Mouse (Mus musculus) right cerebral cortex, adult 2 months (tissue): ENCODE data around the gene Gucd1.
A peak's percentile ranks its signal among the peaks of the same experiment; 100 is the strongest.
"Not testable (repeated sequence)": the region's sequence is repeated elsewhere in the genome, so short reads cannot be mapped to it uniquely, and the experiment has no call there.

ENCODE experiments used
- DNase-seq, 2 experiments: peaks; one replicate each; pipeline ENCODE4 v3.0.0; 2021 to 2022; ENCODE audit warnings: low spot score in 2 of 2

Gucd1 gene

DNA sequence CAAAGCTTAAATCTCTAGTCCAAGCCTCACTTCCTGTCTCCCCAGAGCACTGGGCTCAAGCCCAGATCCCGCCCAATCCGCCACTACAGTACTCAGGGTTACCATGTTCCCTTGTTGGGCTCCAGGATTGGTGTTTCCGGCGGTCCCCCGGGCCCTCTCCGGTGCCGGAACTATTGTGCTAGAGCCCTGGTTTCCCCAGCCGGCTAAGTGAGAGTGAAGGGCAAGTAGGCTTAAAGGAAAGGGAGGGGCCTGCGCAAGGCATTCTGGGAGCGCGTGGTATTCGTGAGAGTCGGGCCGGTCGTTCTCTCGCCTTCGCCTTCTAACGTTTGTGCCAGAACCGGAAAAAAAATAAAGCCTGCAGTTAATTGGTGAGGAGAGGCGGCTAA lies at the start of gene Gucd1:
Gene Gucd1, minus strand, starts transcription at position 215 of the 386 bp plus-strand sequence.
- DNase-seq, result peak; percentile 98 to 99

GRCm38 (mm10) chr10:75566765-75567164 lies 49.0 kb upstream of the Gucd1 start:
- DNase-seq, result not testable (repeated sequence)

GRCm38 (mm10) chr10:75566321-75566720 lies 48.5 kb upstream of the Gucd1 start:
- no peak for DNase-seq

DNA sequence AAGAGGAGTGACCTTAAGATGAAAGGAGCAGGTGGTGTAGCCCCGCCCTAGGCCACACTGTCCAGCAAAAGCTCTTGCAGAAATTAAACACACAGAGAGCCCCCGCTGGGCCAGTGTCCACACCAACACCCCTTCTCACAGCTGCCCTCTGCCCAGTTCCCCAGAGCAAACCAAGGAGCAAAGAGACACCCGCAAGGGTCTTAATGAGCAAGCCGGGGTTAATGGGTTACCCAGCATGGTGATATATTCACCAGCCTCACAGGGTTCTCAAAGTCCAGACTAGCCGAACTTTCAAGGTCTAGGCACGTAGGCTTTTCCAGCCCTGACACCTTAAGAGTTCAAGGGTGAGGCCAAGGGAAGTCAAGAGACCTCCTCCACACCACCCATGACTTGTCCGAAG lies 48.1 kb upstream of the Gucd1 start:
- DNase-seq, result no peak

DNA sequence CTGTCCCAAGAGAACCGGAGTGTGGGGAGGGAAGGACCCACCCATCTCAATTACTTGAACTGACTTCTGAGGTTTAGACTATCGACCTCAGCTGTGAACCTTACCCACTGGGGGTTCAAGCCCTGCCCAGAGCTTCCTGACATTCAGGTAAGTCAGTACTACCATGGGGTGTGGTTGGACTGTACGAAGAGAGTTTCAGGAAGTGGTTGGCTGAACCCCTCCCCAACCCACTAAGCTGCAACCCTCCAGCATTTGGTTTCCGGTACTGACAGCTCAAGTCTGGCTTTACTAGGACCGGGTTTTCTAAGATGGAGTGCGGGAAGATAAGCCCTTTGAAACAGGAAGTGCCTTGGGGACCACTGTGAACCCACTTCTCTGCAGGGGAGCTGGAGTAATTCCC lies 47.7 kb upstream of the Gucd1 start:
- DNase-seq, result no peak

- no peak for DNase-seq
Observed at GRCm38 (mm10) chr10:75564687-75565265, 47.0 kb upstream of the Gucd1 start.

GRCm38 (mm10) chr10:75562596-75562995 lies 44.8 kb upstream of the Gucd1 start:
- no peak for DNase-seq

DNA sequence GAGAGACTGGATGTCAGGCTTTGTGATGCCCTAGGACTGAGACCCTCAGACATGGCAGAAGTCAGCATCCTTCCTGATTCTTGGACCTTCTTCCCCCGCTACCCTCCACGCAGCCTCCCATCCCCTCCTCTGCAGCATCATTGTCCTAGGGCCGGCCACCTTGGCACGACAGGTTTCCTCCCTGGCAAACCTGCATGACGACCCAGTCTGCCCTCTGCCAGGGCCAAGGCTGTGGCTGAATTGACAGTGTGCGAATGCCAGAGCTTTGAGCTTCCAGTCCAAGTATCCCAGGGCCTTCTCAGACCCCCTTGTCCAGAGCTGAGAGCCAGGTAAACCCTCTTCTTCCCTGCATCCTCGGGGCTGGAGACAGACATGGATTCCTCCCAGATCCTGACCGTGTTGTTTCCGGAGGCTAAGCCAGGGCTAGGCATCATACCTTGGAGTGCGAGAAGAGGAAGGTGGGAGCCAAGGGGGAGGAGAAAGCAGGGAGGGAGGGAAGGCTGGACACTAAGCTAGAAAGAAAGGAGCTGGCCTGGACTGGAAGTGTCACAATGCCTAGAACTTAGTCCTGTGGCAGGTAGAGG lies 43.4 kb upstream of the Gucd1 start, which contains the start of gene Ggt1:
Gene Ggt1, plus strand, starts transcription at position 534 of the 584 bp plus-strand sequence.
- no peak for DNase-seq

DNA sequence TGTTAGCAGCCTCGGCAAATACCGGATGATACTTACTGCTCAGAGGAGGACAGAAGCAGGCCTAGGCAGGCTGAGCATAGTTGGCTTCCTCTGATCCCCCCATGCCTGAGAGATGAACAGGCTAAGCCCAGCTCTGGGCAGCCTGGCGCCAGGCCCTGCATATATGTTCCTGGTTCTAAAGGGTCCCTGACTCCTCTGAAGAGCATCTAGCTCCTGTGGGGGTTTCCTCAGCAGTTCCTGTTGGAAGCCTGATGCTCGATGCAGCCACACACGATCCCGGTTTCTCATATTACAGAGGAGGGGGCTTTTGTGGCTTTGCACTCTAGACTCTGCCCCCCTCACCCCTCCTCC lies 42.8 kb upstream of the Gucd1 start:
- no peak for DNase-seq

DNA sequence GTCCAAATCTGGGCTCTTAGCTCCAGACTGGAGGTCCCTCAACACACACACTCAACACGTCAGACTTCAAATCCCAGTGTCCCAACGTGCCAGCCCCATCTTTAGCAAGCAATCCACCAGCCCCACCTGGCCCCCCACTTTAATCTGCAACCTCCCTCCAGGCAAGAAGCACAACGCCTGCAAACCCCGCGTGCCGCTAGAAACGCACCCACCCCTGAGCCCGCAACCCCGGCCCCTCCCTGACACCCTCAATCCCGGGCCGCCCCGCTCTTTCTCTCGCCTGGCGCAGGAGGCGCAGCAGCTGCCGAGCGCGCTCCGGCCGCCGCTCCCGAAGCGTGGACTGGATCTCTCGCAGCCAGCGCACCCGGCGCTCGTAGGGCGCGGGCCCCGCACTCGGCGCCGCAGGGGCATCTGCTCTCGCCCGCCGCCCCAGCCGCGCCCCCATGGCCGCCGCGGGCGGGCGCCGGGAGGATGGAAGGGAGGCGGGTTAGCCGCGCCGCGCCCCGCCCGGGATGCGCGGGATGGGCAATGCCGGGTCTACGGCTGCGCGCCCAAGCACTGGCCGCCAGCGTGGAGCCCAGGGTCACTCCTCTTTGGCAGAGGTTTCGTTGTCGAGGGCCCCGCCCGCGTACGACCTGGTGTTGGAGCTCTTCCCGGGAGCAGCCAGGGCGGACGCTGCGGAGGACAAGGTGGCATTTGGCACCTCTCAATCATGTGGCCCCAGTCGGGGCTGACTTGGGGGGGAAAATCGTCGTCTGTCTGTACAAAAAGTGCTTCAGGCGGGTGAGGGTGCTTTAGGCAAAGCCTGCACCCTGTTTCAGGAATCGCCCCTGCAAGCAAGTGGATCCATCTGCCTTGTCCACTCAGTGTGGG lies 42.1 kb upstream of the Gucd1 start, which contains the start of gene Lrrc75b:
Gene Lrrc75b, minus strand, starts transcription at position 655 of the 873 bp plus-strand sequence.
- peak; percentile 26 to 46 for DNase-seq

DNA sequence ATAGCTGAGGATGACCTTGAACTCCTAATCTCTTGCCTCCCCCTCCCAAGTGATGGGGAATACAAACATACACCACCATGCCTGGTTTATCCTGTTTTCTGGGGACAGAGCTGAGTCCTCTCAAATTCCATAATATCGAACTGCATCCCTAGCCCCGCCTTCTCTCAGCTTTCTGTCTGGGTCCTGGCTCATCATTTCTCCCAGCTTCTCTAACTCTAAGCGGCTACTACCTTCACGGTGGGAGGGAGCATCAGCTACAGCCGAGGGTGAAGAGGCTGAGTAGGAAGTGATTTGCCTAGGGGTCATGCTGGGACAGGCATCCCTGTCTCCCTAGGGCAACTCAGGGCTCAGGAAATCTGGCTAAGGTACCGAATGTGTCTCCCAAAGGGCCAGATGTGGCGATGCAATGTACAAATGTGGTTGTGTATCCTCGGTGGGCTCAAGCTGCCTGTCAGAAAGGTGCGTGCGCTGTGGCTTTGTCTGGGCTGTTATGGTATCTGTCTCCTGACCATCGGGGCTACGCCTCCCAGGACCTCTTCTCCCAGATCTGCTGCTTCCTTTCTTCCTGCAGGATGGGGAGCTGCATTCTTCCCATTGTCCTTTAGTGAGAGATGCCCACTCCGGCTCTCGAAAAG lies 41.4 kb upstream of the Gucd1 start:
- no peak for DNase-seq

DNA sequence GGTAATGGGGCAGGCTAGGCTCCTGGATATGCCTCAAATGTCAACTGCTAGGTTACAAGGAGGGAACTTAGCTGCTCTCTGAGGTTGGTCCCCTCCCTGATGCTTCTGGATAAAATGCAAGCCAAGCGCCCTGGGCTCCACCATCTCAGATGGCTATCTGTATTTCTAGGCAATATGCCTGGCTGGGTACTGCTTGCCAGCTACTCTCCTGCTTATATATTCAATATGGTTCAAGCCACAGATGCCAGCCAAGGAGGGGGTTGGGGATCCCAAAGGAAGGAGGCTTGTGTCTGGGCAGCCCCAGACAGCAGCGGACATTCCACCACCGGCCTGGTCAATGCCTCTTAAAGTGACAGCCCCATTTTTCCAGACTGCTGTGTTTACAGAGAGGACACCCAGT lies 40.7 kb upstream of the Gucd1 start:
- DNase-seq, result peak; percentile 27 to 40

DNA sequence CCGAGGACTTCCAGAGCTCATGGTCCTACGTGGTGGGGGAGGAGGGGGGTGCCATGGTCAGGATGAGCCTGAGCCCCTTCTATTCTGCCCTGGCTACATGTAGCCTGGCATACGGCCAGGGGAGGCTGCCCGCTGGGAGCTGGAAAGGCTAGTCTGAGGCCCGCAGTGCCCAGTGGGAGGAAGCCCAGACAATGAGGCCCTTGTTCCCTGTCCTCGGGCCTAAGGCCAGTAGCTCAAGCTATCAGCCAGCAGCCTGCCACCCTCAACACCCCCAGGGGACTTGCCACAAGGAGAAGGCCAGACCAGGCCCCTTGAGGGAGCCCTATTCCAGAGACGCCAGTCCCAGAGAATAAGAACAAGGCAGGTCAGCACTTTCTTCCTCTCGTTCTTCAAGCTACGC lies 38.3 kb upstream of the Gucd1 start:
- peak; percentile 50 to 64 for DNase-seq

GRCm38 (mm10) chr10:75555557-75555956 lies 37.8 kb upstream of the Gucd1 start:
- DNase-seq, result no peak

- DNase-seq, result no peak
Observed at GRCm38 (mm10) chr10:75554090-75554489, 36.3 kb upstream of the Gucd1 start.

DNA sequence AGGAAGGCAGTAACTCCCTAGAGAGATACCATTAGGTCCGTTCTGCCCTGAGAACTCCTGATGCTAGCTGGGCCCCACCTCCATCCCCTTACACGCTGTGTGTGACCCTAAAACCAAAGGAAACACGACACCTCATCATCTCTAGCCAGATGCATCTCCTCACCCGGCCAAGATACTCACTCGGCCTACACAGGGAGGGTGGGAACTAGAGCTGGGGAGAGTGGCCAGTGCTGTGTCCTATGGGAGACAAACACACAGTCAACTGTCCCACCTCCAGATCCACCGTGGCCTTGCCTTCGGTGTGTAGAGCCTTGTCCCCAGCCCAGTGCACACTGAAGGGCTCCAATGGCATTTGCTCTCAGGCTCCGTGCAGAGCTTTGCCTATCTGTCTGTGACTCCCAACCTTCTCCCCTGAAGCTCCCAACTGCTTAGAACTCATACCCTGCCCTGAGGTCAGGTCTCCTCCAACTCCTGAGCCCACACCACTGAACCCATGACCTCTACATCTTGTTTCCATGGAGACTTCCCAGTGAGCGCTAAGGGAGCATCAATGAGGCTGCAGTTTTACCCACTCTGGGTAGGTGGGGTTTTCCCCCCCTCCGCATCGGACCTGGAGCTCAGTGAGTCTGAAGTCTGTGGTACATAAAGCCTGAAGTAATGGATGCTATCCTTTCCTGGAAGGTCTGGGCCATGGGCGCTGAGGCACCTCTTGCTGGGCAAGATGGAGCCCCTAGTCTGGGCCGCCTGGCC lies 35.1 kb upstream of the Gucd1 start:
- no peak for DNase-seq

GRCm38 (mm10) chr10:75552106-75552505 lies 34.3 kb upstream of the Gucd1 start:
- DNase-seq, result no peak

DNA sequence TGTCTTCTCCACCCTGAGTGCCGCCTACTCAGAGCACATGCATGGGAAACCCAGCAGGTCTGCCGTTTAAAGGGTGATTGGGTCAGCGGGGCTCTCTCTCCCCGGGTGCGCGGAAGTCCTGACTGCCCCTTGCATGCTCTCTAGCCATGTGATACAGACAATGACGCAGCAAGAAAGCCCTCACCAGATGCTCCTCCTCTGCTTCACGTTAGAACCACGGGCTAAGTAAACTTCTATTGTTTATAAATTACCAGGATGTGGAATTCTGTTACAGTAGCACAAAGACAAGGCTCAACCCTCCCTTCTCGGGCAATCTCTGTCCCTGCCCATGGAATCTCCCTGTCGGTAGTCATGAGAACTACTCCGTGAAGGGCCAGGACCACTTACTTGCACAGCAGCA lies 33.4 kb upstream of the Gucd1 start:
- no peak for DNase-seq

- no peak for DNase-seq
Observed at GRCm38 (mm10) chr10:75549886-75550285, 32.1 kb upstream of the Gucd1 start.

GRCm38 (mm10) chr10:75548486-75548885 lies 30.7 kb upstream of the Gucd1 start:
- DNase-seq, result peak; percentile 27 to 39

GRCm38 (mm10) chr10:75547901-75548300 lies 30.1 kb upstream of the Gucd1 start:
- no peak for DNase-seq

GRCm38 (mm10) chr10:75536123-75536522 lies 18.4 kb upstream of the Gucd1 start:
- no peak for DNase-seq
